In genomic region chr8:44920379-44921032, GRCm38 (mm10) we compare ENCODE assay signal across 14 mouse cellular contexts.
"Had no signal": no experiment of that assay in that cellular context is flagged by ENCODE, and none has a peak within 500 bp of the region (broad histone marks: within the 10 kb centered on the region; RNA-seq: fewer than 3 reads in every experiment).

No protein-coding gene starts in this region.

- H3K36me3 ChIP-seq: limb, embryonic 15.5 days; liver, embryonic 12.5 days; lung, embryonic 15.5 days; midbrain, embryonic 12.5 days had no signal

- H3K4me2 ChIP-seq: limb, embryonic 15.5 days; liver, embryonic 12.5 days; lung, embryonic 15.5 days; midbrain, embryonic 12.5 days had no signal

- H3K27me3 ChIP-seq: limb, embryonic 15.5 days; liver, embryonic 12.5 days; lung, embryonic 15.5 days; megakaryocyte, embryonic 14.5 days; midbrain, embryonic 12.5 days had no signal

- H3K4me3 ChIP-seq: limb, embryonic 15.5 days; liver, embryonic 12.5 days; lung, embryonic 15.5 days; megakaryocyte, embryonic 14.5 days; midbrain, embryonic 12.5 days had no signal

- H3K9ac ChIP-seq: limb, embryonic 15.5 days; liver, embryonic 12.5 days; lung, embryonic 15.5 days; midbrain, embryonic 12.5 days had no signal

- H3K9me3 ChIP-seq: limb, embryonic 15.5 days; liver, embryonic 12.5 days; lung, embryonic 15.5 days; midbrain, embryonic 12.5 days had no signal

- DNase-seq: kidney, postnatal 36 days; layer of hippocampus, adult 9-11 months; layer of hippocampus, postnatal 36 days; lung, postnatal 14 days; right cerebral cortex, postnatal 4 days; spleen, adult 18-20 months; thymus, adult 2 months; thymus, postnatal 36 days had no signal

- ATAC-seq: liver, embryonic 12.5 days had no signal

- H3K27ac ChIP-seq: limb, embryonic 15.5 days; liver, embryonic 12.5 days; lung, embryonic 15.5 days; macrophage; midbrain, embryonic 12.5 days had no signal

- H3K4me1 ChIP-seq: limb, embryonic 15.5 days; liver, embryonic 12.5 days; lung, embryonic 15.5 days; megakaryocyte, embryonic 14.5 days; midbrain, embryonic 12.5 days had no signal
